Mouse (Mus musculus) cortical plate, adult 2 months (tissue): ENCODE data around the gene Nlrp3. TPM values are rescaled to one million over a fixed set of nuclear protein-coding genes. Genes with fewer than 3 reads are reported as not detected.

Experiments
- H3K27ac ChIP-seq: fragments of 200-500 bp; 2 replicates; pipeline ENCODE4 v1.5.1; 2012; ENCODE audit warnings: low read length, control low read depth, inconsistent platforms; ENCODE audit not compliant: insufficient read depth
- H3K4me1 ChIP-seq: fragments of 200-500 bp; 2 replicates; pipeline ENCODE4 v1.6.1; 2011; ENCODE audit warnings: low read length; ENCODE audit not compliant: control insufficient read depth, insufficient read depth
- H3K4me3 ChIP-seq: fragments of 200-500 bp; 2 replicates; pipeline ENCODE4 v1.5.1; 2011; ENCODE audit warnings: mild to moderate bottlenecking, low read length, control low read depth; ENCODE audit not compliant: insufficient read depth
- CTCF ChIP-seq: fragments of 200-500 bp; IDR thresholded peaks from 2 replicates; pipeline ENCODE4 v1.5.1; 2011; ENCODE audit warnings: mild to moderate bottlenecking, control low read depth, low read length; ENCODE audit not compliant: insufficient read depth; ENCODE audit errors: extremely low read depth
- POLR2A ChIP-seq: fragments of 200-500 bp; IDR thresholded peaks from 2 replicates; pipeline ENCODE4 v1.6.1; 2011; ENCODE audit warnings: mild to moderate bottlenecking, low read length, control low read depth; ENCODE audit not compliant: insufficient read depth; ENCODE audit errors: extremely low read depth
- polyA plus RNA-seq: library from polyadenylated mRNA; depleted of rRNA; stranded (reverse); fragments of >200 nt; gene quantifications from 2 replicates; pipeline ENCODE4 v1.2.3, GENCODE M21; 2012; rRNA removed

The Nlrp3 gene
- polyA plus RNA-seq, result 0.86 and 1.3 TPM in 2 replicates

- no peak within 1 kb of the TSS for H3K4me3 ChIP-seq
- TF ChIP-seq CTCF, result no peak
- no peak for TF ChIP-seq POLR2A
- no peak within 1 kb of the TSS for H3K27ac ChIP-seq
- H3K4me1 ChIP-seq, result peaks cover 2% of the 10 kb centered on the region; the same call in 1 of the 2 replicates
Measured at GRCm38 (mm10) chr11:59541324-59541723, at the start of gene Nlrp3. Gene Nlrp3, plus strand, starts transcription at chr11:59541568.

DNA sequence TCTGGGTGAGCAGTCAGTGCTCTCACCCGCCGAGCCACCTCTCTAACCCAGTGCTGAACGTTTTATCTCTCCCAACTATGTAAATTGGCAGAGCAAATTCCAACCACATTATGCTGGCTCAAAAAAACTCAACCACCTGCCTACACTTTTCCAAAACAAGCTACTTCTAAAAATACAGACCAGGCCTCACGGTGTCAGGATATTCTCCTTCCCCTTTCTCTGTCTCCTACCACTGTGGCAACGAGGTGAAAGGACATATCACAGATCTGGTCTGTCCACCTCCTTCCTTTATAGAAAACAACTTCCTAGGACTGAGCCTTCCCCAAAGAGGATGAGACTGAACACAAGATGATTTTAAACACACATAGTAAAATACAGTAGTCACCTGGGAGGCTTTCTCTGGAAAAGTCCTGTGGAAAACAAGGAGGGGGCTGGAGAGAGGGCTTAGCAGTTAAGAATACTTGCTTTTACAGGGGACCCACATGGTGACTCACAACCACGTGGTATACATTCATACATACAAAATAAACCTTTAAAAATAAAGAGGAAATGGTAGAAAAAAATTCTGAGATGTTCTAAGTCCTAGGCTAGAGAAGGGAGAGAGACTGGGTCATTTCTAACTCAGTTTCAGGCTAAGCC lies 44.6 kb upstream of the Nlrp3 start:
- Histone ChIP-seq H3K27ac (peak overlapping the region; percentile 44; the same call in 1 of the 2 replicates), H3K4me1 (peaks cover 6% of the 10 kb centered on the region), H3K4me3 (no peak overlapping the region)
- TF ChIP-seq CTCF (no peak), POLR2A (no peak)

DNA sequence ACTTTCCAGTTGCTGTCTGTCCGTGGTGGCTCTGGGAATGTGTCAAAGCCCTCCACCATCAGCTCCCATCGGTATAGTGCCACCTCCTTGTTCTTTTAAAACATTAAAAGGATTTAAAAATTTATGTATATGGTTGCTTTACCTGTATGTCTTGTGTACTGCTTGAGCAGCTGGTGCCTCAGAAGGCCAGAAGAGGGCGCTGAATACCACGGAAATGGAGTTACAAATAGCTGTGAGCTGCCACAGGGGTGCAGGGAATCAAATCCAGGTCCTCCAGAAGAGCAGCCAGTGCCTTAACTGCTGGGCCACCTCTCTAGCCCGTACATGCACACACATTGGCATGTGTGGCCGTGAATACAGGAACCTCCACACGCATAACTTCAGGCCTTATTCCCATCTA lies 43.6 kb upstream of the Nlrp3 start:
- TF ChIP-seq CTCF (no peak), POLR2A (no peak)
- no peak overlapping the region for H3K4me3 ChIP-seq
- peak overlapping the region; percentile 9; the same call in 1 of the 2 replicates for H3K27ac ChIP-seq
- peaks cover 6% of the 10 kb centered on the region for H3K4me1 ChIP-seq

DNA sequence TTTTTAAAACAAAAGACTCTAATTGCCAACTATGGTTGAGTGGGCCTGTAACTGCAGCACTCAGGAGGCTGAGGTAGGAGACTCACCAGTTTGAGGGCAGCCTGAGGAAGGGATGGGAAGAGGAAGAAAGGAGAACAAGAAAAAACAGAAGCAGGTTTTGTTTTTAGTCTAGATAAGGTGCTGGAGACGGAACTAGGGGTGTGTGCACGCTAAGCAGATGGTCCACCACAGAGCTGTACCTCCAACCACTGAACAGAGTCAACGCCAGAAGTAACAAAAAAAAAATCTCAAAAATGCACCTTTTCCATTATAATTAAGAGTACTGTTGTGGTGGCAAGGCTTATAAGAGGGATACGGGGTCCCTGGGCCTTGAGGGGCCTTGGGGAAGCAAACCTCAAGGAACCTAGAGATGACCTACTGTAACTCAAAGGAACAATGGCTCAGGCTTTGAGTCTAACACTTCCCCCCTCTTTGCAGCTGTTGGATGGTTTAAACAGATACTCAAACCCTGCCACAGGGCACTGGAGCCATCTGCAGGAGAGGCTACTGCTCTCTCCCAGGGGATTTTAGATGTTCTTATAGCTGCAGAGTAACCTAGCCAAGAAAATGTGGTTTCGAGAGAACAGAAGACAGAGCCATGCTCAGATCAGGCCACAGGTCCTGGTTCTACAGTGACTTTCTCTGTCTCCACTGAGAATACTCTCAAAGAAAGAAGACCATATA lies 39.2 kb upstream of the Nlrp3 start:
- no peak overlapping the region for H3K27ac ChIP-seq
- no peak overlapping the region for H3K4me3 ChIP-seq
- peaks cover 4% of the 10 kb centered on the region; the same call in 1 of the 2 replicates for H3K4me1 ChIP-seq
- TF ChIP-seq POLR2A (no peak), CTCF (no peak)

- no peak for TF ChIP-seq CTCF
- peak; percentile 62 for TF ChIP-seq POLR2A
- 0 out of 2 replicates have a peak, but pooled peaks cover 2% of the 10 kb centered on the region for H3K4me1 ChIP-seq
- H3K4me3 ChIP-seq, result peak overlapping the region; percentile 80
- H3K27ac ChIP-seq, result no peak overlapping the region
Measured at GRCm38 (mm10) chr11:59505351-59505838, 36.0 kb upstream of the Nlrp3 start.

- Histone ChIP-seq H3K27ac (peak overlapping the region; percentile 1; the same call in 1 of the 2 replicates), H3K4me1 (0 out of 2 replicates have a peak, but pooled peaks cover 2% of the 10 kb centered on the region), H3K4me3 (peak overlapping the region; percentile 80)
- TF ChIP-seq POLR2A, result 0 out of 2 replicates have a peak, but pooled peaks have one; percentile 18
- TF ChIP-seq CTCF, result no peak
Measured at GRCm38 (mm10) chr11:59505839-59506712, 35.3 kb upstream of the Nlrp3 start.

DNA sequence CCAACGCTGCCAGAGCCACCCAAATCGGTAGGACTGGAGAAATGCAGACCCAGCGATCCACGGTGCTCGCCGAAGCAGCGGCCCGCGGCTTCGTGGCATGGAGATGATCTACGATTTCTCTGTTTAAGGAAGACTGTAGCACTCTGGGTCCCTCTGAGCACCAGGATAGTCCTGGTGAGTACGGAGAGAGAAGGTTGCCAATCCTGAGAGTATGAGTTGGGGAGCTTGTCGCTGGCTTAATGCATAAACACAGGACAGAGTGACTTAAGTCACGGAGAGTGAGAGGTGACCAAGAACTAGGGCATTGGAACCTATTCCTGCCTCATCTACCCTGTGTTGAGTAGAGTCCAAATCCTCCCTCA lies 34.7 kb upstream of the Nlrp3 start:
- 0 out of 2 replicates have a peak, but pooled peaks have one; percentile 5 for TF ChIP-seq POLR2A
- TF ChIP-seq CTCF, result no peak
- 0 out of 2 replicates have a peak, but pooled peaks cover 2% of the 10 kb centered on the region for H3K4me1 ChIP-seq
- H3K4me3 ChIP-seq, result peak overlapping the region; percentile 80

DNA sequence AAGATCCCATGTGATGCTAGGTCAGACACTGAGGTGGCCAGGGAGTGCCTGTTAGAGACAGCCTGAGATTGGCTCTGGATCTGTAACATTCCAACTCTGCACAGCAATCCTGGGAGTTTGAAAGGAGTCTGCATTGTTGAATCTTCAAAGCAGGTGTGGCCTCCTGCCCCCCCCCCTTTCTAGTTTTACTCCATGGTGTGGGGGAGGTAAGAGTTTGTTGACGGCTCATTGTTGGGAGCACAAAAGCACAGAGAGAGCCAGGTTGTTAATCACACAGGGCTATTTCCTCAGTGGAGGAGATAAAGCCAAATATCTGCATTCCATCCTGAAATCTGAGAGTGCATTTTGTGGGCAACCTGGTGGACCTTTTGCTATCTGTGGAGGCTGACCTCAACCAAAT lies 29.8 kb upstream of the Nlrp3 start:
- Histone ChIP-seq H3K4me3 (no peak overlapping the region), H3K27ac (no peak overlapping the region), H3K4me1 (0 out of 2 replicates have a peak, but pooled peaks cover 2% of the 10 kb centered on the region)
- TF ChIP-seq POLR2A (no peak), CTCF (no peak)

More for the DNA sequence above, 34.7 kb upstream of the Nlrp3 start:
- peak overlapping the region; percentile 1; the same call in 1 of the 2 replicates for H3K27ac ChIP-seq

DNA sequence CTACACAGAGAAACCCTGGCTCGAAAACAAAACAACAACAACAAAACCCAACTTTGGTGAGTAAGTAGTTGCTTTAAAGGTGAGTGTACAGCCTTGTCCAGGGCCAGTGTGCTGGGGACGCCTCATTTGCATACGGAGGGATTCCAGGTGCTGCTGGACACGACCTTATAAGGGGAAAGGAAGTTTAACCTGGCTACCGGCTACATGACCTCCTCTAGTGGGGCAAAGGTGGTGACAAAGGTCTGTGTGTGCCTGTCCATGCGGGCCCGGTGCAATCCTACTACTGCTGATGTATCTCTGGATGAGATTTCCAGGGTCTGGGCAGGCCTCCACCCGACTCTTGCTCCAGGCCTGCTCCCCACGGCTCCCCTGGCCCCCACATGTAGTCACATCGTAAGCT lies 28.6 kb upstream of the Nlrp3 start:
- TF ChIP-seq POLR2A, result no peak
- no peak for TF ChIP-seq CTCF
- H3K4me3 ChIP-seq, result no peak overlapping the region
- H3K4me1 ChIP-seq, result no peaks in the 10 kb centered on the region
- H3K27ac ChIP-seq, result no peak overlapping the region
